ENCODE assay signal across 28 mouse cellular contexts in genomic region chr4:59169981-59170380, GRCm38 (mm10). TPM values are rescaled to one million over a fixed set of nuclear protein-coding genes. Genes with fewer than 3 reads are reported as not detected.
"Had no signal": no experiment of that assay in that cellular context is flagged by ENCODE, and none has a peak within 500 bp of the region (broad histone marks: within the 10 kb centered on the region; RNA-seq: fewer than 3 reads in every experiment).

No protein-coding gene starts in this region.

- H3K4me1 ChIP-seq: neural tube, embryonic 12.5 days; neural tube, embryonic 15.5 days; stomach, embryonic 15.5 days had no signal

- H3K4me2 ChIP-seq: liver, embryonic 13.5 days; midbrain, embryonic 11.5 days; neural tube, embryonic 12.5 days; neural tube, embryonic 15.5 days; stomach, embryonic 15.5 days had no signal

- DNase-seq: kidney, adult 18-20 months; kidney, adult 9 months; kidney, postnatal 14 days; kidney, postnatal 4 days; liver, embryonic 13.5 days; lung, adult 2 months; lung, postnatal 14 days; lung, postnatal 4 days; midbrain, embryonic 14.5 days; right cerebral cortex, postnatal 25 days; spleen, adult 18-20 months had no signal

- H3K9ac ChIP-seq: liver, embryonic 13.5 days; neural tube, embryonic 12.5 days; neural tube, embryonic 15.5 days; stomach, embryonic 15.5 days had no signal

- H3K27me3 ChIP-seq: liver, embryonic 13.5 days; neural tube, embryonic 12.5 days; neural tube, embryonic 15.5 days; stomach, embryonic 15.5 days had no signal

- H3K27ac ChIP-seq: liver, embryonic 13.5 days; neural tube, embryonic 12.5 days; neural tube, embryonic 15.5 days; stomach, embryonic 15.5 days had no signal

- H3K9me3 ChIP-seq: liver, embryonic 13.5 days; neural tube, embryonic 12.5 days; neural tube, embryonic 15.5 days; stomach, embryonic 15.5 days had no signal

- H3K4me3 ChIP-seq: liver, embryonic 13.5 days; neural tube, embryonic 12.5 days; neural tube, embryonic 15.5 days; stomach, embryonic 15.5 days had no signal

- H3K36me3 ChIP-seq: liver, embryonic 13.5 days; neural tube, embryonic 12.5 days; neural tube, embryonic 15.5 days; stomach, embryonic 15.5 days had no signal

RNA-seq across cellular contexts. Expression of gene AI481877, which starts 31.2 kb away (rescaled TPM):
- total RNA-seq: layer of hippocampus, adult 18-20 months; layer of hippocampus, postnatal 14 days; left cerebral cortex, postnatal 25 days; liver, adult 2 months; megakaryocyte progenitor cell, adult 5-6 weeks; megakaryocyte-erythroid progenitor cell, adult 5-6 weeks; midbrain, postnatal 0 days had no signal
- polyA plus RNA-seq: kidney, embryonic 16.5 days; limb, embryonic 11.5 days; limb, embryonic 14.5 days; liver, adult 2 months; liver, embryonic 13.5 days; liver, embryonic 16.5 days; lung, embryonic 16.5 days; midbrain, embryonic 11.5 days; midbrain, embryonic 14.5 days; neural tube, embryonic 12.5 days; stomach, embryonic 15.5 days; urinary bladder, adult 2 months had no signal
